Mouse (Mus musculus) ovary, postnatal 36 days (tissue): ENCODE data around the gene B3gnt7.

ENCODE experiments used
- DNase-seq: peaks from one replicate; pipeline ENCODE4 v3.0.0; 2022; ENCODE audit warnings: low spot score, mixed read lengths

Gene B3gnt7

DNA sequence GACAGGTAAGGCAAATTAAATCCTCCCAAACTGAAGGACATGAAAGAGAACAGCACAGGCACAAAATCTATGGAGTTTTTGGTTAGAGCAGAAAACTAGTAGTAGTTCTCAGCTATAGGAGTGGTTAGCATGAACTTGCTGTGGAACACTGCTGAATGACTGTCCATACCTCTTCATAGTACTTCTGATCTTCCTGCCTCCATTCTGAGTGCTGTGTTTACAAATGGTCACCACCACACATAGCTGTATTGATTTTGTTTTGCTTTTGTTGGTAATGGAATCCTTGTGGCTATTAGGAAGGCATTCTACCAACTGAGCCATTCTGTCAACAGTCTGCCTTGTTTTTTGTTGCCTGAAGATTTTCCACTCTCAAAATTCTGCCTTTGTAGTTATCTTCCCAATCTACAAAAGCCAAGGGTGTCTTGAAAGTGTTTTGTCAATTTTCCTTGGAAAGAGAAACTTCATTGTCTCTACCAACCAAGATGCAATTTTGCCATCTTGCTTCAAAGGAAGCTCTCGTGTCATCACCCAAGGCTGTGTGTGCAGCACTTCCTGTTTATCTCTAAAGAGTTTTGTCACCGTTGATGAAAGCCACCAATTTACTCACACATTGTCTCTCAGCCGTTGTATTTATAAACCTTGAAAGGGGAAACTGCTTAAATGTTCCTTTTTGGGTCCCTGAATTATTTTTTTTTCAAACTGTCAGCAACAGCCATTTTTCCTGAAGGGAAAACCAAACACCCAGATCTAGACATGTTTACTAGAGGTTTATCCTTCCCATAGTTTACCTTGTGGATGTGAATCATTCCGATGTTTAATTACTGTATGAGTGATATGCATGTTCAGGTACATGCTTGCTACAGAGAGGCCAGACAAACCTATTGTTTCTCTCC lies 41.6 kb downstream of the B3gnt7 start:
- DNase-seq = no peak

DNA sequence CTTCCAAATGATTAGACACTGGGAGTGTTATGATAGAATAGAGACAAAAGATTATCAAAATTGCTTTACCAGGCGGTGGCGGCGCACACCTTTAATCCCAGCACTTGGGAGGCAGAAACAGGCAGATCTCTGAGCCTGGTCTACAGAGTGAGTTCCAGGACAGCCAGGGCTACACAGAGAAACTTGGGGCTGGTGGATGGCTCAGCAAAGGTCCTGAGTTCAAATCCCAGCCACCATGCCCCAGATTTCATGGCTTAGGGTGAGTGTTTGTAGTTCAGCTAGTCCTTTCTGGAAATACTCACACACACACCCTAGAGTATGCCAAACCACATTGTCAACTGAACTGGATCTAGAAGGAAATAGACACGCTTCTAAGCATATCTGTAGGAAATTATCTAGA lies 42.4 kb downstream of the B3gnt7 start:
- DNase-seq = no peak

DNA sequence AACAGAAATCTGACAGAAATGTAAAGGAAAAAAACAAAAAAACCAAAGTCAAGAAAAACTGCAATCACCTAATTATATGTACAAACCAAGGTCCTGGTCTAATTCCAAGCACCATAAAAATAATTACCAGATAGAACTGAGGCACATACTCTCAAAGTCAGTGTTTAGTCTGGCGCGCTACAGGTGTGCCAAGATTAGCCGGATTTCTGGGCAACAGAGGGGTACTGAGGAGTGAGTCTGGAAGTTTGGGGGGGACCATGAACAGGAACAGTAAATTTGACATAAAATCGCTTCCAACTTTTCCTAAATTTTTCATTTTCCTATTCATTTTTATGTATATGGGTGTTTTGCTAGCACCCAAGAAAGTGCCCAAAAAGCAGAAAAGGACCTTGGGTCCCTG lies 43.3 kb downstream of the B3gnt7 start:
- no peak for DNase-seq

DNA sequence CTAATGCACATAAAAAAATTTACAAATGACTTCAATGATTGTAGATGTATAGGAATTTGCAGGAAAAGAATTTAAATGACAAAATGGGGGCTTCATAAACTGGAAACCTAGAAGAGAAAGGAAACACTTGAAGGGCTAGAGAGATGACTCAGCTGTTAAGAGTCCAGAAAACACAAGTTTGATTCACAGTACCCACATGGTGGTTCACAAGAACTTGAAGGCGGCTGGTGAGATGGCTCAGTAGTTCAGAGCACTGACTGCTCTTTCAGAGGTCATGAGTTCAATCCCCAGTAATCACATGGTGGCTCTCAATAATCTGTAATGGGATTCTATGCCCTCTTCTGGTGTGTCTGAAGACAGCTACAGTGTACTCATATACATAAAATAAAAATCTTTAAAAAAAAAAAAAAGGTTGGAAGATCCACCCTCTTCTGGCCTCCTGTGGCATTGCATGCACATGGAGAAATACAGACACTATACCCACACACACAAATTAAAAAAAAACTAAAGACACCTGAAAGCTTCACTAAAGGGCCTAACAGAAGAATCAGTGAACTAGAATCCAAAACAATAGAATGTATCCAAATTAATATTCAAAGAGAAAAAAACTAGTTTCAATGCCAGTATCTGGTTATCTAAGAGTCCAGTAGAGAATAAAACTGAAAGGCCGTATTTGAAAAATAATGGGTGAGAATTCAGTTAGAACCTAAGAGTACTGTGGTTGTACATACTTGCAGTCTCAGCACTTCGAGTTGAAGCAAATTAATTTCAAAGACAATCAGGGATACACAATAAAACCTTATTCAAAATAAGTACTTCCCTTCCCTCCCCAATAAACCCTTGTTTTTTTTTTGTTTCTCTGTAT lies 44.5 kb downstream of the B3gnt7 start:
- no peak for DNase-seq

DNA sequence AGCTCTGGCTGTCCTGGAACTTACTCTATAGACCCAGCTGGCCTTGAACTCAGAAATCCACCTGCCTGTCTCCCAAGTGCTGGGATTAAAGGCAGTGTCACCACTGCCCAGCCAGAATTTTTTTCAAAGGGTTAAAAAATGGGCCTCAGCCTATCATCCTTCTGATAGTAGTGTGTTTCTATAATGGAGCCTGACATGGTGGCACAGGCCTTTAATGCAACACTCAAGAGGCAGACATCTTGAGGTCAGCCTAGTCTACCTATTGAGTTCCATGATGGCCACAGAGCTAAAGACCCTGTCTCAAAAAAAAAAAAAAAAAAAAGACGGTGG lies 45.0 kb downstream of the B3gnt7 start:
- no peak for DNase-seq

DNA sequence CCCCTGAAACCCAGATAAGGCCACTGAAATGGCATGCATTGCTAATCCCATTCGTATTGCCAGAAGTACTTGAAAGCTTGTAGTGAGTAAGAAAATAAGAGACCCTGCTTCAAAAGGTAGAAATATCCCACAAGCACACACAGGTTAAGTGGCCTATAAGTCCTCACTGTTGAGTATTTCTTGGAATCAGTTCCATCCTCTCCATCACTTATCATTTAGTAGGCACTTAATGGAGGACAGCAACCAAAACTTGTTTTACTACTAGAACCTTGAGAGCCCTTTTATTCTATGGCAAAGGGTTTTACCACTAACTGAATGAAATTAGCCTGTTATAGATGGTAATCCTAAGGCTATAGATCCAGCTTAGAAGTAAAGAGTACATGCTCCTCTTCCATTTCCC lies 45.5 kb downstream of the B3gnt7 start:
- DNase-seq = no peak

DNA sequence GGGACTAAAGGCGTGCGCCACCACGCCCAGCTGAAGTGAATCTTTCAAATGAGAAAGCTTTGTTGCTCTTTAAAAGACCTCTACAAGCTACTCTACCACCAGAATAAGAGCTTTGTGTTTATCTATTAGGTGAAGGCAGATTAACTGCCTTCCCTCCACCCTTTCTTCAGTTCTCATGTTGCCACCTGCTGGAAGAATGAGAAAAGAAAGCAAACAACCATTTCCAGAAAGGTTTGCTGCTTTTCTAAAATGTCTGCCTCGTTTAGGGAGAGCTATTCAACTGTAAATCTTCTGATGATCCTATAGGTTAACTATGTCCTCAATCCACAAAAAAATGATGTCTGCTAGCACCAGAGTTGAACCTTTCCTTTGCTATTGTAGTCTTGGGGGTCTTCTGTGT lies 46.2 kb downstream of the B3gnt7 start:
- no peak for DNase-seq

DNA sequence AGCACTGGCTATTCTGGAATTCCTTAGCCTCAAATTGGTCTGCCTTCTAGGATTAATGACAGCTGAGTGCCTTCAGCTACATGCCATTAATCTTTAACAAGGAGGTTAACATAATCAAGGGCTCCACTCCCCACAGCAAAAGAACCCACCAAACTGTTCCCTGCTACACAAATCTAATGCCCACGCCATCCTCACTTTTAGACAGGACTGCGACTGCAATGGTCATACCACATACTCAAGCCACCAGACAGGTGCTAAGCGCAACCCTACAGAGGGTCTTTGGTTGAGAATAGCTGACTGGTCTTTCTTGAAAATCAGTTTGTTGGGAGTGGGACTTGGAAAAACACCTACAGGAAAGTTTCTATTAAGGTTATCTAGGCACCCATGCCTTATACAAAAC lies 46.6 kb downstream of the B3gnt7 start:
- DNase-seq = no peak

DNA sequence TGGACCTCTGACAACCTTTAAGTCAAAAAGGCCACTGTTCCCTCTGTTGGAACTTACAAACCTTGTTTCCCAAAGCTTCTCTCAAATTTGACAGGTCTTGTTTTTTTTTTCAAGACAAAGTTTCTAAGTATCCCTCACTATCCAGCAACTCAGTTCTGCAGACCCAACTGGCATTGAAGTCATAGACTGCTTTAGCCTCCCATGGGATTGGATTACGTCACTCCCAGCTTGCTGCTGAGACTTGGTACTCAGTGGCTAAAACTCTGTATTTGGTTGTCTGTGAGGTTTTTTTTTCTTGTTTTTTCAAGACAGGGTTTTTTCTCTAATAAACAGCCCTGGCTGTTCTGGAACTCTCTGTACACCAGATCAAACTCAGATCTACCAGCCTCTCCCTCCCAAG lies 47.1 kb downstream of the B3gnt7 start:
- no peak for DNase-seq

DNA sequence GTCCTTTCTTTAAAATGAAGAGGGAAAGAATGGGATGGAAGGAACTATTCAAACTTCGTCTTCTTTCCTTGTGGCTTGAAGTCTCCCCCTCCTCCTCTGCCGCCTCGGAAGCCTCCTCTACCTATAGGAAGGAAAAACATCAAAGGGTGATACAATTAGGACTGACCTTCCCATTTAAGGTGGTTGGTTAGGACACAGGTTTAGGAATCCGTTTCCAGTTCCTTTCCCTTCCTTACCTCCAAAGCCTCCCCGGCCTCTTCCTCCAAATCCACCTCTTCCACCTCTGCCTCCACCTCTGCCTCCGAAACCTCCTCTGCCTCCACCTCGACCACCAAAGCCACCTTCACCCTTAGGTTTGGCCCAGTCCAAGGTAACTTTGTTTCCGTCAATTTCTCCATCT lies 47.9 kb downstream of the B3gnt7 start:
- no peak for DNase-seq

DNA sequence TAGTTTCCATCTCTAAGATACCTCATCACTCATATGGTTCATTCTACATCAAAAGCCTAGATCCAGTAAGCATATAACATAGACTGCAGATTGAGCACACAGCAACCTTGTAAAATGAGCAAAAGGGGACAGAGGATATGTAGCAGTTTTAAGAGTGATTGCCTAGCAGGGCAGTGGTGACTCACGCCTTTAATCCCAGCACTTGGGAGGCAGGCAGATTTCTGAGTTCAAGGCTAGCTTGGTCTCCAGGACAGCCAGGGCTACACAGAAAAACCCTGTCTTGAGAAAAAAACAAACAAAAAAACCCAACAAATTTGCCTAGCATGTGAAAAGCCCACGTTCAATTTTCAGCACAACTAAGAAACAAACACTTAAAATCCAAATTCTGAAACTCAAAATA lies 51.6 kb downstream of the B3gnt7 start:
- DNase-seq = no peak
